Mouse (Mus musculus) CD4-positive, CD25-positive, alpha-beta regulatory T cell (primary cell): ENCODE data around the gene Ptk6. TPM values are rescaled to one million over a fixed set of nuclear protein-coding genes. Genes with fewer than 3 reads are reported as not detected.

ENCODE experiments used
- polyA plus RNA-seq: library from polyadenylated mRNA; unstranded; fragments of 100-300 nt; shearing (Covaris generic); gene quantifications from one replicate; pipeline ENCODE4 v1.2.1, GENCODE M21; 2017

The Ptk6 gene
- not detected for polyA plus RNA-seq

DNA sequence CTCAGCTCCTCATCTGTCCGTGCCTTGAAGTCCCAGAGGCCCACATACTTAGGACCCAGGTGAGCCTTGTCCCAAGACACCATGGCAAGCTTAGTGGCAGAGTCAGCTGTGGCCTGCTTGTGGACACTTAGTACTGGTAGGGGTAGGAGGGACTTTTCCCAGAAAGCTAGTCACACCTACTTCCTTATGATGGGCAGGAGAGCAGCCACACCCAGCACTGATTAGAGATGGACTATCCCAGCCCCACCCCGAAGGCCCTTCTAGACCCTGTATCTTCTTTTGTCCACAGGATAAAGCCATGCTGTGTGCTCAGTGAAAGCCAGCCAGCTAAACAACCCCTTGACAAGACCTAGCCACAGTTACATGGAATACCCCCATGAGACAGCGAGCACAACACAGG, at the start of gene Ptk6:
Ptk6 (minus strand) TSS at position 368 of the 400 bp plus-strand sequence.

GRCm38 (mm10) chr2:181241602-181242313, 39.2 kb upstream of the Ptk6 start, which contains the start of gene Helz2:
Gene Helz2 (minus strand): TSS chr2:181242027.

DNA sequence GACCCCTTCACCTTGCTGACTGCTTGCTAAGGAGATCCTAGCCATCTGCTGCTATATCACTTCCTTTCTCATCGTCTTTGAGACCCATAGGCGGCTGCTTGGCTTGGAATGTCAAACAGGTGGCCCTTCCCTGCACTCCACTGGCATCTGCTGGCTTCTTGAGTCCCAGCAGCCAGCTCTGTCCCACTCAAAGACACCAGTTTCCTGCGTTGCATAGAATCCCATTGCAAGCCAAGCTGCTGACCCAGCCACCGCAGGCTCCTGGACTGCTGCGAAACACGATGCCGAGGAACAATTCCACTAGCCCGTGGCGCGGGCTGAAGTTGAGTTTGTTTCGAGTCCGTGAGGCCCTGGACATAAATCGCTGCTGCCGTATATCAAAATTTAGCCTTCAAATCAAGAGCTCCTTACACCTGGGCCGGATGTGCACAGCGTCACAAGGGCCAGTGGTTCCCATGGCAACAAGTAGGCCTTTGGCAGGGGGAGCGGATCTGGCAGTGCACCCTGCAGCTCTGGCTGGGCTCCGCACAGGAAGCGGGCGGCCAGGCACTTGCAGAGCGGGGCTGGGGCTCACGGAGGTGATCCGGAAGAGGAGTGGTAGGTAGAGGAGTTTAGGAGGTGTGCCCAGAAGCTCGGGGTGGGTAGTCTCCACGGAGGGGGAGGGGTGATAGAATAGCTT, 17.1 kb upstream of the Ptk6 start, which contains the start of gene Fndc11:
Fndc11 (plus strand) TSS at position 476 of the 679 bp plus-strand sequence.

DNA sequence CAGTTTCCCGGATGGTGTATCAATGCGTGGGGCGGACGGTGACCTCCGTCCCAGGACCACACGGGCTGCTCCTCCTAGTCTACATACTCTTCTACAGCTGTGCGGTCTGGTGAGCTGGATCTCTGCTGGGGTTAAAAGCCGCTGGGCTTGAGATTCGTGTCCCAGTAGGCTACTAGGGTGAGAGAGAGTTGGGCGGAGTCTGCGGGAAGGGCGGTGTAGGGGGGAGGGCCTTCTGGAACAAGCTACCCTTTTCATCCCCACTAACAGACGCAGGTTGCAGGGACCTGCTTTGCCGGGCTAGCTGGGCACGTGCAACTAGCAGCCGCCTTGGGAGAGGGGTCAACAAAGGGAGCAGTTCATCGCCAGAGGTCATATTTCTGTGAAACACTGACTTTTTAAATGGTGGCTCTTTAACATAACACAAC, 10.4 kb upstream of the Ptk6 start, which contains the start of gene Srms:
Srms (minus strand) TSS at position 165 of the 425 bp plus-strand sequence.

GRCm38 (mm10) chr2:181187121-181188000, 15.2 kb downstream of the Ptk6 start, which contains the start of gene Ppdpf:
Gene Ppdpf (plus strand): TSS chr2:181187247.

GRCm38 (mm10) chr2:181156248-181157121, 46.1 kb downstream of the Ptk6 start, which contains the start of gene Eef1a2:
Gene Eef1a2 (minus strand): TSS chr2:181157014.

Other genes starting within 250 kb of the Ptk6 start
- not detected for gene Nkain4, start 248.1 kb downstream of the Ptk6 start, polyA plus RNA-seq
- gene Arfgap1, start 235.6 kb downstream of the Ptk6 start, polyA plus RNA-seq: 75.0 TPM
- 1.1 TPM for gene Col20a1, start 216.3 kb downstream of the Ptk6 start, polyA plus RNA-seq
- gene Chrna4, start 159.2 kb downstream of the Ptk6 start, polyA plus RNA-seq: not detected
- gene Kcnq2, start 67.5 kb downstream of the Ptk6 start, polyA plus RNA-seq: 0.07 TPM
- gene Eef1a2, start 45.8 kb downstream of the Ptk6 start, polyA plus RNA-seq: not detected
- gene Ppdpf, start 15.5 kb downstream of the Ptk6 start, polyA plus RNA-seq: 337 TPM
- 0.86 TPM for gene Srms, start 10.4 kb upstream of the Ptk6 start, polyA plus RNA-seq
- 0.75 TPM for gene Fndc11, start 17.2 kb upstream of the Ptk6 start, polyA plus RNA-seq
- 20.5 TPM for gene Helz2, start 39.2 kb upstream of the Ptk6 start, polyA plus RNA-seq
- gene Gmeb2, start 85.2 kb upstream of the Ptk6 start, polyA plus RNA-seq: 28.0 TPM
- gene Stmn3, start 111.7 kb upstream of the Ptk6 start, polyA plus RNA-seq: not detected
- gene Rtel1, start 117.0 kb upstream of the Ptk6 start, polyA plus RNA-seq: 73.0 TPM
- 105 TPM for gene Zgpat, start 162.1 kb upstream of the Ptk6 start, polyA plus RNA-seq
- 131 TPM for gene Arfrp1, start 162.6 kb upstream of the Ptk6 start, polyA plus RNA-seq
- 247 TPM for gene Lime1, start 177.3 kb upstream of the Ptk6 start, polyA plus RNA-seq